Mouse (Mus musculus): ENCODE results near the gene Gm21750.

DNA sequence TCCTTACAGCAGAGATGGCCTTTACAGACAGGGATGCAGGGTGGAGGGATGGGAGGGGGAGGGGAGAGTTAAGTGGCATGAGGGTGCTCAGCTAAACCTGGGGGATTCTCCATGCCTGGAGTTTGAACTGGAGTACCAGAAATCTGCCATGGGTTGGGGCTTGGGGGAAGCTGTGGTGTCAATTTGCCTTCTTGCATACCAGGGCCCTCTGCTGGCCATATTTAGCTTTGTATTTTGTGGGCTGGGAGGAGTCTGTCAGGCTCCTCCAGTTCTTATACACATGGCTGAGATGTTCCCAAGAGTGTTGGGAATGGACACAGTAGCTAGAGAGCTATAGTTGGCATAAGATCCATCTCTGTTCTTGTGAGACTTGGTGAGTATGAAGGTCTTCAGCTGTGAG, 23.6 kb upstream of the Gm21750 start:
- TF ChIP-seq CTCF (IDR thresholded peaks at IDR 0.05; ENCODE audit: low read depth) (peak; percentile 42), EP300 (IDR thresholded peaks at IDR 0.05; ENCODE audit: low read depth) (no peak)
